Mouse (Mus musculus) small intestine, adult 2 months (tissue): ENCODE measurements around the gene Btg4.

ENCODE experiments used
- CTCF ChIP-seq: fragments of 200-500 bp; IDR thresholded peaks from 2 replicates; pipeline ENCODE4 v1.5.1; 2012; ENCODE audit warnings: low read depth, mild to moderate bottlenecking, control low read depth, inconsistent platforms, low read length, moderate library complexity, mixed read lengths; ENCODE audit not compliant: insufficient replicate concordance, insufficient read length; ENCODE audit errors: extremely low read depth
- POLR2A ChIP-seq: fragments of 200-500 bp; IDR thresholded peaks from 2 replicates; pipeline ENCODE4 v1.6.1; 2012; ENCODE audit warnings: low read depth, mild to moderate bottlenecking, control low read depth, inconsistent platforms, low read length, moderate library complexity

DNA sequence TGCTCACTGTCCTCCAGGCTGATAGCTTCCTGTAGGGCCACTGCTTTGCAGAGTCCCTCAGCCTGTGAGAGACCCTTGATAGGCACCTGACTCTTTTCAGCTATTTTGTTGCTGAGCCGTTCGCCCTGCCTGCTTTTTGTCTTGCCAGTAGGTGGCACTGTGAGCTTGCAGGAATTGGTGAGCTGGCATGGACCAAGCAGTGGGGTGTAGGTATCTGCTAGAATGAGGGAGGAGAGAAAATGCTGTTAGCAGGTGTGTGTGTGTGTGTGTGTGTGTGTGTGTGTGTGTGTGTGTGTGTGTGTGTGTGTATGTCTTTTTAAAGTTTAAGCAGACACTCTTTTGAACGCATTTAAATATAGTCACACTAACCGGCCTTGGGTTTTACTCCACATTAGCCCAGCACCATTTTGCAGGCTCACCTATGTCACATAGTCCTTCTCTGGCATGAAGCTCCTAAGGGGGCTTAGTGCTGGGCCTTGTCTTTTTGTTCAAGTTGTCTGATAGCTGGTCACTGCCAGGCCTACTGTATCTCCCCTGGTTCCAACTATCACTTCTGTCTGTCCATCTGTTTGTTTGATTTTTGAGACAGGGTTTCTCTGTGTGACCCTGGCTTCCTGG is 101.2 kb downstream of the Btg4 start:
- TF ChIP-seq CTCF: peak; percentile 89; the same call in 1 of the 2 replicates
- no peak for TF ChIP-seq POLR2A
